Mouse (Mus musculus): ENCODE data around the gene Prepl.

DNA sequence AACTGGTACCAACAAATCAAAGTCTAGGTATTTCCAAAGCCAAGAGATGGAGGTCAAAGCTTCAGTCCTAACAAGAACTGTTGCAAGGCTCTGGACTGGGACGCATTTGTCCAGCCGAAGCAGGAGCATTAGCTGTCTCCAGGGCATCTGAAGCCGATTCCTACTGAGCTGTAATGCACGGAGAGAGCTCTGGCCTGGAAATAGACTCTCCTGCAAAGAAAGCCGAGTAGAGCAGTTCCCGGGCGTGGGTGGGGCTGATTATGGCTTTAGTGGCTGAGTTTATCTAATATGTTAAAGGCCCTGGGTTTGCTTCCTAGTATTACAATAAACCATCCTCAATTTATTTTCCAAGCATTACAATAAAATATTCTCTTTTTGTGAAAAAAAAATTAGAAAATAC lies 16.8 kb downstream of the Prepl start:
- TF ChIP-seq CTCF (IDR thresholded peaks at IDR 0.05; ENCODE audit: low read depth) (no peak), EP300 (optimal IDR thresholded peaks at IDR 0.05) (no peak)

All from stomach, postnatal 0 days (tissue).